Mouse (Mus musculus) liver (tissue): ENCODE measurements around the gene Ncln.

Experiments used
- DNase-seq: peaks from one replicate; pipeline ENCODE4 v3.0.0-alpha.2; 2020; ENCODE audit warnings: mixed read lengths

The Ncln gene

DNA sequence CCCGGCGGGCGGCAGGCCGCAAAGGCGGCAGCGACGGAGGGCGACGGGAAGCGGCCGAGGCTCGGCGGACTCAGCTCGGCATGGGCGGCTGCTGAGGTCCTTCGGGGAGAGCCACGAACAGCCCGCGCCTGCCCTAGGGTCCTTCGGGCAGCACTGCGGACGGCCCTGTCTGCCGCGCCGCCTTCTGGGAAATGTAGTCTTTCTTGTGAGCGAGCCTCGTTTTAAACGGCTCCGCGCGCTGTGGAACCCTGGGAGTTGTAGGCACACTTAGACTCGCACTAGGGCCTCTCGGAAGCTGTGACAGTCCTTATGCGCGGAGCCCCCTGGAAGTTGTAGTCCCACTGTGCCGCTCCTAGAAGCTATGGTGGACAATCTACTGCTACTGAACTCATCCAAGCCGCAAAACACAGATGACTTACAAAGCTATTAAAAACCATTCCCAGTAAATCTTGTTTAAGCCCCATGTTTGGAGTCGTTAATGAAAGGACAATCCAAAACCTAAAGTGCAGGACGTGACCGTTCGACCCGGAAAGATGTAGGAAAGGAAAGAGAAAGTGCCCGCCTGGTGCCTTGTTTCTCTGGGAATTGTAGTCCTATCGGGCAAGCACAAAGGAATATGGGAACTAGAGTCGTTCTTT, at the start of gene Ncln:
TSS of gene Ncln (minus strand) at position 129 of the 638 bp plus-strand sequence.
- peak; percentile 98 for DNase-seq

DNA sequence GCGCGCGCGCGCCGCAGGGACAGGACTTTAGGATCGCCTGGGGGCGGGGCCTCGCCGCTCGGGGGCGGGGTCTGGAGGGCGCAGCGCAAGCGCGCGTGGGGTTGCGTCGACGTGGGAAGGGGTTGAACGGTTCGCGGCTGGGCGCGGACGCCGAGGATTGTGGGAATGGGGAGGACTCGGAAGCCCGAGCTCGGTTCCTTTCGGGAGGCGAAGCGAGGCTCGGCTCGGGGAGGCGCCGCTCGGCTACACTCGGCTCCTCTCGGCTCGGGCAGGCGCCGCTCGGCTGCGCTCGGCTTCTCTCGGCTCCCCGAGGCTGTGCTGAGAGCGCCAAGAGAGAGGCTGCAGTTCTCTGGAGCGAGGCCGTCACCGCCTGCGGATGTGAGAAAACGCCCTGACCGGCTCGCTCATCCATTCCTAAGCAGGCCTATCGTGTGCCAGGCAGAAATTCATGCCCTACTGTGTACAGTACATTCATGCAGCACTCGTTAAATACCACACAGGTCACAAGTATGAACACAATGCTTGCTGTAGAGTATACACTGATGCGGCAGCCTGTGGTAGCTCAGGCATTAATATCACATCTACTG, 49.1 kb upstream of the Ncln start, which contains the start of gene Gna11:
TSS of gene Gna11 (minus strand) at position 30 of the 587 bp plus-strand sequence.
- DNase-seq: peak; percentile 100

DNA sequence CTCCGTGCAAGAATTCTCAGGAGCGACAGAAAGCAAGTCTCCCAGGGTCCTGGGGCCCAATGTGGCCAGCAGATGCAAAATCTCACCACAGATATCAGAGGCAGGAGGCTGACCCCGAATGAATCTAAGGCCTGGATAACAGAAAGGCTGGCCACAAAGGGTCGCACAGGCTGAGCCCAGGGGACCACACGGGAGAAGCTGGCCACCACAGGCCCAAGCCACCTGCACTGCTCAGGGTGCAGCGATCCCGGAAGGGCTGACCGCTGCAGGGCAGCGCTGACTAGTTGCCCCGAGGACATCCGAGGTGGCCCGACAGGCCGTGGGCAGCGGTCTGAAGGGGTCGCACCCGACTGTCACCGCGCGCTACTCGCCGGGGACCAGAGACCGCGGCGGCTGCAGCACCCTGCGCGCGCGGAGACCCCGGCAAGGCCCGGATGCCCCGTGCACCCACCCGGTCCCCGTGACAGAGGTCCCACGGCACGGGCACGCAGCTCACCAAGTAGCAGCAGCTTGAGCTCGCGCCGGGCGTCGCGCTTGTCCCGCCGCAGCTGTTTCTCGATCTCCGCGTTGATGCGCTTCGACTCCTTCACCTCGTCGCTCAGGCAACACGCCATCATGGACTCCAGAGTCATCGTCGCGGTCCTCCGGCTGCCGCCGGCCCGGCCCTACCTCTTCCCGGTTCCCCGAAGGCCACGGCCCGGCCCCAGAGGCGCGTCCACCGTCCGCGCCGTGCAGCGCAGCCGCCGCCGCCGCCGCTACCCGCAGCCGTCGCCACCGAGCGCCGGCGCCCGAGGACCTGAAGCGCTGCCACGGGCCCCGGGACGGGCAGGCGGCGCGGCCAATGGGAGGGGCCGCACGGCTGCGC, 48.3 kb upstream of the Ncln start:
- DNase-seq: no peak

DNA sequence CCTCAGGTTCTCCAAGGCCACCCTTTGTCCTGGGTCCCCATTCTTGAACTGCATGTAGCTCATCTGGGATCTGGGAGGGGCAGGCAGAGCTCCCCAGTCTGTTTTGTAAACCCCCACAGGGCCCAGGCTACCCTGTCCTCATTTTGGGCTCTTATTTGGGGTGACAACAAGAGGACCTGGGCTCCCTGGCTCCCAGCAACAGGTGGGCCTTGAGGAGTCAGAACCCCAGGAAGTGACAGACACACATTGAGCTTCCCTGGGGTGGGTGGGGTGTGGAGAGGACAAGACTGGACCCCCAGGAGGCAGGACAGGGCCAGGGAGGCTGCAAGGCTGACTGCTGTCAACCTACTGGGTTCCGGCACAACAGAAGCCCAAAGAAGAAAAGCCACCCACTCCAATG, 47.4 kb upstream of the Ncln start:
- DNase-seq: no peak

DNA sequence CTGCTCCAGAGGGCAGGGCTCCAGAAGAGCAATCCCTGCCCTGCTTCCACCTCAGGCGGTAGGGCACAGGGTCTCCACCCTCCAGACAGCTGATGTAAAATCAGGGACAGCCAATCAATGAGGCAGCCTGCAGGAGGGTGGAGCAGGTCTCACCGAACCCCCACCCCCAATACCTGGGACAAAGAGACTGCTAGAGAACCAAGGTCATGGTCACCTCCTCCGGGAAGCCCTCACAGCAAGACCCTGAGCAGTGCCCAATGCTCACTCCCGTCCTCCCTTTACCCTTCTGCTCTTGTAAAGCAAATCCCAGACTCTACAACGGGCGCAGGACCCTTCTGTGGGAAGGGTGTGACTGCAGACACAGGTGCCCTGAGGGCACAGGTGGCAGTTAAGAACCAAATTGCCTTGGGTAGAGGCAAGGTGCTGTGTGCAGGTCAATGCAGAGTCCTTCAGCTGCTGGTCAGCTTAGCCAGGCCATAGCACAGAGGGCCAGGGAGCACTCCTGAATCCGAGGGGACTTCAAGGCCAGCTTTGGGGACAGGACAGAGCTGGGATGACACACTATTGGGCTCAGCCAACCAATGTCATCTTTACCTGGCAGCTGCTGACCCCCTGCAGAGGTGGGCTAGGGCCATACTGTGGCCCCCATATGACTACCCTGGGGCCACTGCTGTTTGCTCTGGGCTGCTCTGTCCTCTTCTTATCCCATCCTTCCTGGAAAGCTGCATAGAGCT, 46.7 kb upstream of the Ncln start:
- no peak for DNase-seq

DNA sequence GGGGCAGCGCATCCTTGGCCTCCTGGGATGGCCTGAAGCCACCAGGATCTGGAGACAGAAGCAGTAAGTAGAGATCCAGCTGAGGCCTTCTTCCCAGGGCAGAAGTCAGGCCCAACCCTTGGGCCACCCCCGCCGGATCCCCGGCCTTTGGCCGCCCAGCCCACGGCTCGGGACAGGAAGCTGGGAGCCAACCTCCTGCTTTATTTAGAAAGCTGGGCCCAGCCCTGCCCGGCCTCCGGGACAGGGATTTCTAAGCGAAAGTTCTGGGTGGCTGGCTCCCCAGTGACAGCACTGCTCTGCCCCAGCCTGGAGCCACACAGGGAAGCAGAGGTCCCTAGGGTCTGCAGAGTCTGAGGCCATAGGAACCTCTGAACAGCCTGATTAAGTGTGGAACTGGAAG, 45.6 kb upstream of the Ncln start:
- DNase-seq: peak; percentile 46

DNA sequence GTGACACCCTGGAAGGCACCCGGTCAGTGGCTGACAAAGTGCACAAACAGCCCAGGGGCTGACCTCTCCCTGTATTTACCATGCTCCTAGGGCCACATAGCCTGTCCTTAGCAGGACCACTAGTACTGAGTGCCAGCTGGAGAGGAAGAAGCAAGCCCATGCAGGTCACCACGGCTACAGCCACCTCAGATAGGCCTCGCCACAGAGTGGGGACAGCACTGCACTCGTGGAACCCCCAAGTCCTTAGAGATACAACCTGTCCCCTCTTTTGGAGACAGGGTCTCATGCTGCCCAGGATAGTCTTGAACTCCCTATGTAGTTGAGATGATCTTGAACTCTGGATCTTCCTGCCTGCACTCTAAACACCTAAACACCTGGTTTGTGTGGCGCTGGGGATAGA, 45.2 kb upstream of the Ncln start:
- DNase-seq: no peak

DNA sequence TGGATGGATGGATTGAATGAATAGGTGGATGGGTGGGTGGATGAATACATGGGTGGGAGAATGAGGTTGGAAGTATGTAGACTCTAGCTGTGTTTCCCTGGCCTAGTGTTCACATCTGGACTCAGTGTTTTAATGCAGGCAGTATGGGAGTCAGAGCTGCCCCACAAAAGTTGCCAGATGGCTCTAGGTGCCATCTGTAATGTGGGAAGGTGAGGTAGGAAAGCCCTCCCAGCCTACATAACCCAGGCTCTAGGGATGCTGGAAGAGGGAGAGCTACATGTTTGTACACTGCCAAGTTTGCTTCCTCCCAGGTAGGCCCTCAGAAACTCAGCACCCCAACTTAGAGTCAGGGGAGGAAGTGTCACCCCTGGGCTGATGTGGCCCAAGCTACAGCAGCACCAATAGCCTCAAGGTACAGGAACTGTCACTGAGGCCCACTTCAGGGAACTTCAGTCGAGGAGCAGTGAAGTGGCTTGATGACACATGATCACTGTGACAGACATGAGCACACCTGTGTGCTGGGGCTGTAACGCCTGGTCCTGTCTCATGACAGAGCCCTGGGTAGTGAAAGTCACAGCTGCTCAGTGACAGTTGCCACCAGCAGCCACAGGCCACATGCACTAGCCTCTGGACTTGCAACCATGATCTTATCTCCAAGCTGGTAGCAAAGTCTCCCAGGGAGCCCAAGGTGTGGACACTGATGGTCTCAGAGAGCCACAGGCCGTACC, 42.3 kb upstream of the Ncln start:
- DNase-seq: no peak

DNA sequence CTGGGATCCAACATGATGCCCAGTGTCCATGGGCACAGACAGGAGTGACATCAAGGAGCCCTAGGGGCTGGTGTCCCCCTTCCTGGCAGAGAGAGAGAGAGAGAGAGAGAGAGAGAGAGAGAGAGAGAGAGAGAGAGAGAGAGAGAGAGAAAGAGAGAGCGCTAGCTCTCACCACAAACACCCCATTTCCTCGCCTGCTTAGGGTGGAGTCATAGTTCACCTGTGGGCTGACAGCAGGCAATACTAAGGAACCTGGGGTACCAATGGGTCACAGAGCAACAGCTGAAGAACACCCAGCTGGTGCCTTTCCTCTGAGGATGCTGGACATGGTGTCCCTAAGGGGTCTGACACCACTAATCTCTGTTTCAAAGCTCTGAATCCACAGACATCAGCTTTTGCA, 41.2 kb upstream of the Ncln start:
- DNase-seq: no peak

DNA sequence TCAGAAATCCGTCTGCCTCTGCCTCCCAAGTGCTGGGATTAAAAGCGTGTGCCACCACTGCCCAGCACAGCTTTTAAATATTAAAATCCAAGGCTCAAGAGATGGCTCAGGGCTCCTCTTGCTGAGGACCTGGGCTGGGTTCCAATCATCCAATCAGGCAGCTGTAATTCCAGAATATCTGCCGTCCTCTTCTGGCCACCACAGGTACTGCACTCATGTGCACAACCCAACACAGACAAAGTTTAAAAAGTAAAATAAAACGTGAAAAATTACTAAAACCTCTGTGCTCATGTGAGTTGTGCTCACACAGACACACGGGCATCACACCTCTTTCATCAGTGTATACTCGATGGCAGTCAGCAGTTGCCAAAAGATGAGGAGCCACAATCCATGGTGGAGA, 40.5 kb upstream of the Ncln start:
- no peak for DNase-seq

DNA sequence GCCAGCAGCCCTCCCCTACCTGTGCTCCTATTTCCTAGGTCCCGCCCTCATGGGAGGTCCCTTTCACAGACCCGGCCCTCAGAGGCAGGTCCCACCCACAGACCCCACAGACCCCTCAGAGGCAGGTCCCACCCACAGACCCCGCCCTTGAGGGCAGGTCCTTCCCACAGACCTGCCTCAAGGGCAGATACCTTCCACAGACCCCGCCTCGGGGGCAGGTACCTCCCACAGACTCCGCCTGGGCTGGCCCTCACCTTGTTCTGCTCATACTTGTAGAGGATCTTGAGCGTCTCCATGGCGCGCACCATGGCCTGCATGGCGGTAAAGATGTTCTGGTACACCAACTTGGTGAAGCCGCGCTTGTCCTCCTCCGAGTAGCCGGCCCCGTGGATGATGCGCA, 38.6 kb upstream of the Ncln start:
- DNase-seq: no peak

DNA sequence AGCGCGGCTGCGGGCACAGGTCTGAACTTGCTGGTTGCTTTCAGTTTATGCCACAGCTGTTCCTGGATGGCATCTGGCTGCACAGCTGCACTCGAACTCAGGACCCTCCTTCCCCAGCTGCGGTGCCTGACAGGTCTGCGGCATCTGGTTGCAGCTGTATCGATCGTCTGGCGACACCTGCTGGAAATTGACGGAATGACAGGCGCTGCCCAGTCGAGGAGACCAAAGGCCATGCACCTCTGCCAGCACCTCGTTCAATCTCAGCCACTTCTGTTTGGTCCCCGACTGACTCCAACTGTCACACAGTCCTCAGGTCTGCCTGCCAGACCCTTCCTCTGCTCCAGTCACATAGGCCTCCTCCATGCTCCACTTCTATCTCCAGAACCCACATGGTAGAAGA, 30.6 kb upstream of the Ncln start:
- DNase-seq: peak; percentile 86

DNA sequence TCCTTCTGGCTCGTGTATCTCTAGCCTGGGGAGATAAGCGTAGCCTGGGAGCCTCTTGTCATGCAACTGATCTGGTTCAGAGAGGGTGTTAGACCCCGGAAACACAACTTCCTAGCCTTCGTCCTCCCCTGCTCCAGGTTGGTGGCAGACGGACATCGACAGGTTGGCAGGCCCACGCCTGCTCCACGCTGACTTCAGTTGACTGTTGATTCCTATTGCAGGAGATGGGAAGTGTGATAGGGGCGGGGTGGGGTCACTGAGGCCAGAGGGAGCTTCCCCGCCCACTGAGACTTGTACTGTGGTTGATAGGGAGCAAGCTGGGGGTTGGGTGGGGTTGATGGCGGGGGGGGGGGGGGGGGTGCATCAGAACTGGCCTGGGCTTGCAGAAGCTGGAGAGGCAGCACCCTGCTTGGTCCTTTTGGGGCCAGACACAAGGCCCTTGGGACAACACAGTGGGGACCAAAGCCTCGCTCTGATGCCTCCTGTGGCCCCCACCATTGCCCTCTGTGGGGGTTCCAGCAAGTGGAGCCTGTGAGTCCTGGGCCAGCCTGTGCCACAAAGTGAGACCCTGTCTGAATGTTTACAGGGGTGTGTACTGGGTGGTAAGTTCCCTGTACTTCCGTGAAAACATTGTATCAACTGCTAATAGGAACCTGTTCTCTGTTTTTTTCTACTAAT, 29.0 kb upstream of the Ncln start:
- peak; percentile 85 for DNase-seq

DNA sequence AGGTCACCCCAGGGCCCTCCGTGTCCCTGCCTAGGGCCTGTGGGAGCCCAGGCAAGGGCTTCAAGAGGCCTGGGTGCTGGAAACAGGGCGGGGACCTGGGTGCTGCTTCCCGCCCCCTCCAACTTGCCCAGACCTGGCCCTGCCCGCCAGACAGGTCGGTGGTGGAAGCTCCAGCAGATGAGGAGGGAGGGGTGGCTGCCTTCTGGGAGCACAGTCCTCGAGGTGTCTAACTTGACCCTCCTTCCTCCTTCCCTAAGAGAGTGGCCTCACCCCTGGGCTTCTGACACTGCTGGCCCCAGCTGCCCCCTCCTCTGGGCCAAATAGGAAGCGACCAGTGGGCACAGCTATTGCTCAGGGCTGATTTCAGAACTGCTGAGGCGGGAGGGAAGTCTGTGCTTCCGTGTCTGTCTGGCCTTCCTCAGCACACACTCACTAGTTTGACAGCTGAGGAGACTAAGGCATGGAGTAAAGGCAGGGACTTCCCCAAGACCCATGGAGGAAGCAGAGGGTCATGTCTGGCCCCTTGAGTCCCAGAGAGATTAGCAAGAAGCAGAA, 27.9 kb upstream of the Ncln start, which contains the start of gene Gna15:
TSS of gene Gna15 (minus strand) at position 175 of the 555 bp plus-strand sequence.
- peak; percentile 52 for DNase-seq

DNA sequence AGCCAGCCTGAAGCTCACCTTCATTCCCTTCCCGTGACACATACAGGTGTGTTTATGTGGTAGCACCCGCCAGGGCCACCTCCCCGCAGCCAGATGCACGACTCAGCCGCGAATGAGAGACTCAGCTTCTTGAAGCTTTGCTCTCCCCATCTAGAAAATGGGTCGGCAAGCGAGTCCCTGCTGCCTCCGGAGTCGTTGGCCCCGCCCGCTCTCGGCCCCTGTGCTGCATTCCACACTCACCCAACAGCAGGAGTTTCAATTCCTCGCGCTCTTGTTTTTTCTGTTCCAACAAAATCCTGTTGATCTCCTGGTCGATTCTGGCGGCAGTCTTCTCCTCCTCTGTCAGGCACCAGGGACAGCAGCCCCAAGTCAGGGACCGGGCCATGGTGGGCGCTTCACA, 27.4 kb upstream of the Ncln start:
- DNase-seq: peak; percentile 48

DNA sequence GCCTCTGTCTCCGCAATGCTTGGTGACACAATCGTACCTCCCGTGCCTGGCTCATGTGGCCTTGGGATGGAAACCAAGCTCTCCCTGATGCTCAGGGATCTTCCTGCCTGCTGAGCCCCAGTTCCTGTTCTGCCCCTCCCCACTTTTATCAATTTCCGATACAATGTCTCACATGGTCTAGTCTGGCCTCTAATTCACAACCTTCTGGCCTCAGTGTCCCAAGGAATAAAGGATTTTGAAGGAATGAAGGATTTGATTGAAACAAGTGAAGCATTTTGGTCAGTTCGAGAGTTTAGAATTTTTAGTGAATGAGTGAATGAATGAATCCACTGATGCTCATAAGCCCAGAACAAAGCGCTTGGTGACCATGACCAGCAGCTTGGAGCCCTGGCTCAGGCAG, 26.9 kb upstream of the Ncln start:
- DNase-seq: no peak

DNA sequence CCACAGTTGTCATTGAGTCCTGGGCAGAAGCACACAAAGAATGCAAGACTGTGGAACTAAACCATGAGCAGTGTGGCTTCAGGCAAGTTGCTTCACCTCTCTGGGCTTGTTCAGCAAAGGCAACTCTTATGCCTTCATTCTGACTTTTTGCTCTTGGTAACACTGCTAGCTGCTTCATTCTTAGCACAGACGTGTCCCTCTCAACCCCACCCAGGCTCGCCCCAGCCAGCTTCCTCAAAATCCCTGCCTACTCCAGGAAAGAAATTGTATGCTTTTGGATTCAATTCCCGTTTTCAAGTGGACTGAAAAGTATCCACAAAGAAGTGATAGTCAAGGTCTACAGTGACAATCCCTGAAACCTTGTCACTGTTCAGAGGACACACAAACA, 23.8 kb upstream of the Ncln start:
- DNase-seq: no peak

DNA sequence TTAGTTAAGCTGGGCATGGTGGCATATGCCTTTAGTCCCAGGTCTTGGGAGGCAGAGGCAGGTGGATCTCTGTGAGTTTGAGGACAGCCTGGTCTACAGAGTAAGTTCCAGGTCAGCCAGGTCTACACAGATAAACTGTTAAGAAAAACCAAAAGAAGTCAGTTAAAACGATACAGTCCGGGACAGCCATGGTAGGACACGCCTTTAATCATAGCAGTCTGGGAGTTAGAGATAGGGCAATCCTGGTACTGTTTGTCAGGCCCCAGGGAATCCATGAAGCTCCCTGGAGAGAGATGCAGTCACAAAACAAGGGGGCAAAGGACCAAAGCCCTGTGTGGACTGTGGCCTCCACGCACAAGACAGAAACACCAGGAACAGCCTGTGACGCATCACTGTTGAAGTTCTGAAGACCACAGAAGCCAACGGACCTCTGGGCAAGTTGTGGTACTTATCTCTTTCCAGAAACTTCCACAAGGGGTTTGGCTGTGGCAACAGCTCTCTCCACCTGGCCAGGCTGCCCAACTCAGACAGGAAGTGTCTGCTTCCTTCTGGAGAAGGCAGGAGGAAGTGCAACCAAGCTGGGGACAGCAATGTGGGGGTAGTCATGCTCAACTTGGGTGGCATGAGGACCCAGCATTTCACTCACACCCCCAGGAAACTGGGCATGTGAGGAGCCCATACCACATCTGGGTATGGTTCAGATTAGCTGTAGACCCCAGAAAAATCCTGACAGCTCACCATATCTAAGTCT, 23.2 kb upstream of the Ncln start:
- DNase-seq: peak; percentile 40

DNA sequence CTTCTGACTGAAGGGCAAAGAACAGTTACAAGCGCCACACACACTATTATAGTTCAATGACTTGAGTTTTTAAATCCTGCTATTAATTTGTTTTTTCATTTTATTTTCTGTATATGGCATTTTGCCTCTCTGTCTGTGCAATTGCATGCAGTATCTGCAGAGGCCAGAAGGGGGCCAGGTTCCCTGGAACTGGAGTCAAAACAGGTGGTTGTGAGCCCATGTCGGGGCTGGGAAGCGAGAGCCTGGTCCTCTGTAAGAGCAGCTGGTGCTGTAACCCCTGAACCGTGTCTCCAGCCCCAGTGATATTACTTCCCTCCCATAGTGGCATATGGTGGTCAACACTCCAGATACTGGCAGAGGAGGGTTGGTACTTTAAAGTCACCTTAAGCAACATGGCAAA, 22.4 kb upstream of the Ncln start:
- DNase-seq: peak; percentile 76

DNA sequence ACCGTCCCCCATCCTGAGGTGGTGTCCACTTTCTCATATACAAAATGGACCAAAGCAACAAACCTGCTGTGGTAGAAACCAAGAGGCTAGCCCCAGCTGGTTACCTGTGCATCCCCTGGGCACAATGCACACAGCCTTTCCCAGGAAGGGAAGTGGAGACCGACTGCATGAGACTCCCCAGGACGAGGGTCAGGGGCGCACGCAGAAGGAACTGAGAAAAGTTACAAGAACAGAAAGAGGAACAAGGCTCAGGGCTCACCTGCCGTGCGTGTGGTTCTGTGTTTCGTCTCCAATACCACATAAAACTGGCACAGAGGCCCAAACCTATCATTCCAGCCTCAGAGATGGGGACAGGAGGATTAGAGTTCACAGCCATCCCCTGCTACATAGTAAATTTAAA, 21.0 kb upstream of the Ncln start:
- DNase-seq: no peak

DNA sequence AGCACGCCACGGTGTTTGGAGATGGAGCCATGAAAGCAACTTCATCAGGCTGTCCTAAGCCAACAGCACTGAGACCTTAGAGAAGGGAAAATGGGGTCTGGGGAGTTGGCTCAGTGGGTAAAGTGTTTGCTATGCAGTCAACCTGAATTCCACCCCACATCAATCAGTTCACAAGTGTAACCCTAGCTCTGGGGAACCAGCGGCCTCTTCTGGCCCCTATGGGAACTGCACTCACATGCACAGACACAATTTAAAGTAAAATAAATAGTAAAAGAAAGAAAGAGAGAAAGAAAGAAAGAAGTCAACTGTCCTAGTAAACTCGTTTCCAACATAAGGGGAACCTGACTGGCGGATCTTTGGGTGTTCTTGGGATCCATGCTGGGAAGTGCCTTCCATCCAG, 17.6 kb upstream of the Ncln start:
- no peak for DNase-seq
